Mouse (Mus musculus) splenic B cell, adult 2 months (primary cell): ENCODE results near the gene Gm5678.

Experiments used
- DNase-seq: peaks from one replicate; pipeline ENCODE4 v3.0.0-alpha.2; 2011; ENCODE audit warnings: low read depth, low spot score
- H3K27me3 ChIP-seq: 2 replicates; pipeline ENCODE4 v1.6.1; 2012; ENCODE audit warnings: mild to moderate bottlenecking, low read length, moderate library complexity, mixed read lengths; ENCODE audit not compliant: control insufficient read depth, poor library complexity, insufficient read depth, severe bottlenecking
- H3K36me3 ChIP-seq: 2 replicates; pipeline ENCODE4 v1.6.1; 2012; ENCODE audit warnings: mild to moderate bottlenecking, low read length, moderate library complexity, mixed read lengths; ENCODE audit not compliant: control insufficient read depth, poor library complexity, insufficient read depth, severe bottlenecking

Gm5678 gene

GRCm38 (mm10) chr16:93627761-93628400 lies at the start of gene Gm5678:
Gene Gm5678, plus strand, starts transcription at chr16:93628097.
- no peak for DNase-seq
- Histone ChIP-seq H3K36me3 (no peaks in the 10 kb centered on the region), H3K27me3 (no peaks in the 10 kb centered on the region)

GRCm38 (mm10) chr16:93578346-93579005 lies 49.4 kb upstream of the Gm5678 start:
- DNase-seq: no peak
- H3K36me3 ChIP-seq: no peaks in the 10 kb centered on the region
- H3K27me3 ChIP-seq: no peaks in the 10 kb centered on the region

GRCm38 (mm10) chr16:93581125-93581524 lies 46.8 kb upstream of the Gm5678 start:
- Histone ChIP-seq H3K27me3 (no peaks in the 10 kb centered on the region), H3K36me3 (no peaks in the 10 kb centered on the region)
- DNase-seq: no peak

- DNase-seq: no peak
- H3K27me3 ChIP-seq: no peaks in the 10 kb centered on the region
- peaks cover 4% of the 10 kb centered on the region for H3K36me3 ChIP-seq
Measured at GRCm38 (mm10) chr16:93584976-93585702, 42.8 kb upstream of the Gm5678 start.

GRCm38 (mm10) chr16:93585703-93586205 lies 42.1 kb upstream of the Gm5678 start:
- H3K36me3 ChIP-seq: peaks cover 4% of the 10 kb centered on the region
- DNase-seq: peak; percentile 48
- no peaks in the 10 kb centered on the region for H3K27me3 ChIP-seq

- peaks cover 4% of the 10 kb centered on the region for H3K36me3 ChIP-seq
- peak; percentile 50 for DNase-seq
- no peaks in the 10 kb centered on the region for H3K27me3 ChIP-seq
Measured at GRCm38 (mm10) chr16:93586382-93586781, 41.5 kb upstream of the Gm5678 start.

- no peaks in the 10 kb centered on the region for H3K27me3 ChIP-seq
- H3K36me3 ChIP-seq: peaks cover 4% of the 10 kb centered on the region
- no peak for DNase-seq
Measured at GRCm38 (mm10) chr16:93588281-93588680, 39.6 kb upstream of the Gm5678 start.

GRCm38 (mm10) chr16:93590915-93591314 lies 37.0 kb upstream of the Gm5678 start:
- peaks cover 5% of the 10 kb centered on the region for H3K36me3 ChIP-seq
- no peaks in the 10 kb centered on the region for H3K27me3 ChIP-seq
- no peak for DNase-seq

GRCm38 (mm10) chr16:93591450-93592430 lies 36.2 kb upstream of the Gm5678 start:
- H3K27me3 ChIP-seq: no peaks in the 10 kb centered on the region

GRCm38 (mm10) chr16:93592711-93593110 lies 35.2 kb upstream of the Gm5678 start:
- Histone ChIP-seq H3K27me3 (no peaks in the 10 kb centered on the region), H3K36me3 (peaks cover 5% of the 10 kb centered on the region)
- no peak for DNase-seq

More at GRCm38 (mm10) chr16:93591450-93592430, 36.2 kb upstream of the Gm5678 start:
- no peak for DNase-seq
- peaks cover 5% of the 10 kb centered on the region for H3K36me3 ChIP-seq

GRCm38 (mm10) chr16:93593406-93593805 lies 34.5 kb upstream of the Gm5678 start:
- H3K27me3 ChIP-seq: no peaks in the 10 kb centered on the region
- no peak for DNase-seq
- H3K36me3 ChIP-seq: peaks cover 5% of the 10 kb centered on the region

GRCm38 (mm10) chr16:93594448-93594847 lies 33.4 kb upstream of the Gm5678 start:
- DNase-seq: no peak
- Histone ChIP-seq H3K36me3 (peaks cover 5% of the 10 kb centered on the region), H3K27me3 (no peaks in the 10 kb centered on the region)

- Histone ChIP-seq H3K36me3 (peaks cover 2% of the 10 kb centered on the region), H3K27me3 (no peaks in the 10 kb centered on the region)
- no peak for DNase-seq
Measured at GRCm38 (mm10) chr16:93595766-93596165, 32.1 kb upstream of the Gm5678 start.

GRCm38 (mm10) chr16:93596807-93597206 lies 31.1 kb upstream of the Gm5678 start:
- DNase-seq: no peak
- Histone ChIP-seq H3K36me3 (peaks cover 2% of the 10 kb centered on the region), H3K27me3 (no peaks in the 10 kb centered on the region)
